Mouse (Mus musculus) stomach, postnatal 0 days (tissue): ENCODE measurements at regions not wholly inside any gene's neighbourhood (a gene's known extent, or its start where the extent isn't known, plus 50 kb on each side); places are given as distances from the start of the nearest gene placed in this dataset.

Experiments
- ATAC-seq: fragments of 200-750 bp; cut with Nextera tagmentation; 2 replicates; pipeline ENCODE4 v1.8.0; 2017; ENCODE audit not compliant: low FRiP score, low TSS enrichment
- DNase-seq: peaks from one replicate; pipeline ENCODE4 v3.0.0-alpha.2; 2016; ENCODE audit warnings: low spot score
- H3K27ac ChIP-seq: fragments of 300-500 bp; sonication (generic); replicated peaks from 2 replicates; pipeline ENCODE4 v1.5.1; 2014; ENCODE audit warnings: mild to moderate bottlenecking, control low read depth
- H3K27me3 ChIP-seq: fragments of 300-500 bp; sonication (generic); 2 replicates; pipeline ENCODE4 v1.6.1; 2014; ENCODE audit warnings: low read length; ENCODE audit not compliant: control insufficient read depth, insufficient read depth
- H3K36me3 ChIP-seq: fragments of 300-500 bp; sonication (generic); 2 replicates; pipeline ENCODE4 v1.6.1; 2014; ENCODE audit warnings: low read length, mixed read lengths; ENCODE audit not compliant: control insufficient read depth, insufficient read depth
- H3K4me1 ChIP-seq: fragments of 300-500 bp; sonication (generic); replicated peaks from 2 replicates; pipeline ENCODE4 v1.6.1; 2014; ENCODE audit warnings: antibody characterized with exemption; ENCODE audit not compliant: control insufficient read depth, insufficient read depth
- H3K4me2 ChIP-seq: fragments of 300-500 bp; sonication (generic); replicated peaks from 2 replicates; pipeline ENCODE4 v1.6.1; 2014; ENCODE audit warnings: low read depth, mild to moderate bottlenecking, control low read depth, moderate library complexity
- H3K4me3 ChIP-seq: fragments of 300-500 bp; sonication (generic); 2 replicates; pipeline ENCODE4 v1.5.1; 2014; ENCODE audit warnings: low read depth, low read length, control low read depth
- H3K9ac ChIP-seq: fragments of 300-500 bp; sonication (generic); 2 replicates; pipeline ENCODE4 v1.6.1; 2014; ENCODE audit warnings: mild to moderate bottlenecking, low read length, control low read depth, mixed read lengths
- H3K9me3 ChIP-seq: fragments of 300-500 bp; sonication (generic); 2 replicates; pipeline ENCODE4 v1.6.1; 2016; ENCODE audit warnings: low read length; ENCODE audit not compliant: control insufficient read depth
- CTCF ChIP-seq: IDR thresholded peaks from 2 replicates; pipeline ENCODE4 v1.5.1; 2016; ENCODE audit warnings: antibody characterized with exemption, low read depth, mild to moderate bottlenecking, moderate library complexity
- EP300 ChIP-seq: optimal IDR thresholded peaks from 2 replicates; pipeline ENCODE3; 2016; ENCODE audit warnings: antibody characterized with exemption
- WGBS: fragments of 180-500 bp; shearing (Covaris S2); extraction: QIAGEN DNeasy Blood & Tissue Kit; methylation state at CpG from one replicate; pipeline ENCODE4 v1.1.7; 2014; 5-methylcytosine and 5-hydroxymethylcytosine counted together

DNA sequence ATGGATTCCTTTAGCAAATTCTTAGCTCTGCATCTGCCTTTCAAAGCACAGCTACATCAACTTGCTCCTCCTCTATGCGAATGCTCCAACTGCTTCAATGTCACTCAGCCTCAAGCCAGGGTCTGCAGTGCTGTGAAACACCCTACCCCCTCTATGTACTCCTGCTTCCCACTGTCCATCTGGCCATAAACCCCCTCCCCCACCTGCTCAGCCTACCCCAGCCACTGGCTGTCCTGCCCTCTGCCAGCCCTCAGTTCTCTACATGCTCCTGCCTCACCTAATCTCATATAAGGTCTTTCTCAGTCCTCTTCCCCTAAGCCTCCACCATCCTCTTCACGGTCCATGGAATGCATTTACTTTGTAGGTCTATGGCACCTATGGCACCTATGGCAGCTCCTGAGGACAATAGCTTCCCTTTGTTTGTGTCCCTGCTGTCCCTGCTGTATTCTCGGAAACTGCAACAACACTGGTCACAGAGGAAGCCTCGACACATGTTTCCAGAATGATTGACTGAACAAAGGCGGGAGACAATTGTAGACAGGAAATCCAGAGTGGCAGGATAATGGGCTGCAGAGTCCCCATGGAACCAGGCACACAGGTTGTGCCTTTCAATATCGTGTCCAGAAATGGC lies 441.2 kb downstream of the Prdm2 start:
- DNase-seq: no peak
- 58% methylated on average over 6 of the region's 6 CpGs for WGBS
- no peaks in the 10 kb centered on the region for H3K27me3 ChIP-seq
- no peak overlapping the region for H3K4me2 ChIP-seq
- H3K4me3 ChIP-seq: no peak overlapping the region
- H3K9me3 ChIP-seq: no peaks in the 10 kb centered on the region
- TF ChIP-seq EP300: no peak
- no peak overlapping the region for H3K27ac ChIP-seq
- no peak overlapping the region for H3K9ac ChIP-seq
- no peaks in the 10 kb centered on the region for H3K4me1 ChIP-seq
- no peak for ATAC-seq
- no peaks in the 10 kb centered on the region for H3K36me3 ChIP-seq

DNA sequence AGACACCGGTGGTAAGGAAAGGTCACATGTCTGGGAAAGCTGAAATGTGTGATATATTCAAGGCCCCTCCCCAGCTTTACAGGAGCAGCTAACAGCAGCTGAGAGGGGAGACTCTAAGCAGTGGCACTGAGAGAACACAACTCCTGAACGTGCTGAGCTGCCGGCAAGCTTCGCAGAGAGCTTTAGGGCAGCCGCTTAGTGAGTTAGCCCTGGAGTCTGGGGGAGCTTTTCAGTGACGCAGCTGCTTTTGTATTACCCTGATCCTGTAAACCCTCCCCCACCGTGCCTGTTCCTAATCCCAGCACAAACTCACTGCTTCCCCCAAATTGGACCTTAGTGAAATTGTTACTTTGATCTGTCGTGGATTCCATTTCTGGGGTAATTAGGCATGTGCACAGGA lies 442.6 kb downstream of the Prdm2 start:
- ATAC-seq: no peak
- 17% methylated on average over 8 of the region's 8 CpGs for WGBS
- no peak overlapping the region for H3K9ac ChIP-seq

DNA sequence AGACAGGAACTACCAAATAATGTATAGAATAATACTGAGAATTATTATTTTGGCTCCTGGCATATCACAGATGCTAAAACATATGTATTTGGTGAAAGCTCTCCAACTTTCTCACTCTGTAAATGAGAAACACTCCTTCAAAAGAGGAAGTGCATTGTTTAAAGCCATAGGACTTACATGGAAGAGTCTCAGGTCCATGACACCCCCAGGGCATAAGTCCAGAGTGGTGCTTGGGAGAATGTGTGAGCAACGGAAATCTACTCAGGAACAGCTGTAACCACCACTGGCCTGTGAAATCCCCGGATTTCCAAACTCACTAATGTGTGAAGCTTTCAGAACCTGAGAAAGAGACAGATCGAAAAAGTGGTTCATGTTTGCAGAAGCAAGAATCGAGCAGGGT lies 445.1 kb downstream of the Prdm2 start:
- no peak overlapping the region for H3K4me2 ChIP-seq
- 41% methylated on average over 4 of the region's 4 CpGs for WGBS
- H3K9ac ChIP-seq: no peak overlapping the region
- H3K27me3 ChIP-seq: no peaks in the 10 kb centered on the region
- ATAC-seq: no peak
- no peak overlapping the region for H3K27ac ChIP-seq
- H3K4me3 ChIP-seq: no peak overlapping the region
- TF ChIP-seq EP300 (no peak), CTCF (no peak)
- DNase-seq: no peak
- no peaks in the 10 kb centered on the region for H3K4me1 ChIP-seq
- no peaks in the 10 kb centered on the region for H3K36me3 ChIP-seq
- no peaks in the 10 kb centered on the region for H3K9me3 ChIP-seq

More for the DNA sequence above, 442.6 kb downstream of the Prdm2 start:
- TF ChIP-seq CTCF: no peak
- no peak for TF ChIP-seq EP300
- no peak overlapping the region for H3K27ac ChIP-seq
- H3K36me3 ChIP-seq: no peaks in the 10 kb centered on the region
- no peak overlapping the region for H3K4me2 ChIP-seq
- no peaks in the 10 kb centered on the region for H3K9me3 ChIP-seq
- DNase-seq: no peak
- H3K4me3 ChIP-seq: no peak overlapping the region
- H3K27me3 ChIP-seq: no peaks in the 10 kb centered on the region
- no peaks in the 10 kb centered on the region for H3K4me1 ChIP-seq

- Histone ChIP-seq H3K27me3 (no peaks in the 10 kb centered on the region), H3K4me2 (no peak overlapping the region), H3K4me1 (no peaks in the 10 kb centered on the region), H3K9ac (no peak overlapping the region), H3K27ac (no peak overlapping the region), H3K9me3 (no peaks in the 10 kb centered on the region), H3K36me3 (no peaks in the 10 kb centered on the region), H3K4me3 (no peak overlapping the region)
- 57% methylated on average over 8 of the region's 8 CpGs for WGBS
- DNase-seq (no peak), ATAC-seq (no peak)
- TF ChIP-seq CTCF (no peak), EP300 (no peak)
Measured at GRCm38 (mm10) chr4:142761577-142761976, 451.2 kb downstream of the Prdm2 start.

- Histone ChIP-seq H3K9ac (no peak overlapping the region), H3K27ac (no peak overlapping the region), H3K4me1 (no peaks in the 10 kb centered on the region), H3K4me2 (no peak overlapping the region), H3K9me3 (no peaks in the 10 kb centered on the region), H3K4me3 (no peak overlapping the region), H3K27me3 (no peaks in the 10 kb centered on the region), H3K36me3 (no peaks in the 10 kb centered on the region)
- 64% methylated on average over 3 of the region's 3 CpGs for WGBS
- ATAC-seq (no peak), DNase-seq (no peak)
- TF ChIP-seq CTCF (no peak), EP300 (no peak)
Measured at GRCm38 (mm10) chr4:142758102-142758501, 454.7 kb downstream of the Prdm2 start.

DNA sequence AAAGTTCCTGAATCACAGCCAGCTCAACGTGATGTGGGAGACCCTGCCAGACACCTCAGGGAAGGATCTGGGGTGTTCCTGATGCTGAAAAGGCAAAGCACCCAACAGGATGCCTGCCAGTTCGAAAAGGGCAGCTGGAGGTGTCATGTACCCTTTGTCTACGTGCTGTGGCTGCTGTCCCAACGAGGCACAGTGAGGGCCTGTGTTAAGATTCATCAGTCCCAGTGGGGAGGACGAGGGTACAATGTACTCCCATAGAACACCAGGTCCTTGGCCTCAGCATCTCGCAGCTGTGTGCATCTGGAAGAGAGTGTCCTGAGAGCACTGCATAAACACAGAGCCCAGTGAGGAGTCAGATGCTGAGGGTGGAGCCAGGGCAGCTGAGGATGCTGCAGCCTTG lies 456.5 kb downstream of the Prdm2 start:
- no peak overlapping the region for H3K4me3 ChIP-seq
- no peak overlapping the region for H3K4me2 ChIP-seq
- H3K27me3 ChIP-seq: no peaks in the 10 kb centered on the region
- WGBS: 46% methylated on average over 6 of the region's 6 CpGs
- DNase-seq (no peak), ATAC-seq (peak; percentile 42; the same call in 1 of the 2 replicates)
- no peaks in the 10 kb centered on the region for H3K9me3 ChIP-seq
- no peak overlapping the region; the same call in 1 of the 2 replicates for H3K27ac ChIP-seq
- H3K4me1 ChIP-seq: no peaks in the 10 kb centered on the region
- no peaks in the 10 kb centered on the region for H3K36me3 ChIP-seq
- no peak for TF ChIP-seq EP300
- no peak for TF ChIP-seq CTCF
- H3K9ac ChIP-seq: no peak overlapping the region
